Mouse (Mus musculus): ENCODE results near the gene Klhl8. TPM values are rescaled to one million over a fixed set of nuclear protein-coding genes. Genes with fewer than 3 reads are reported as not detected.
"Not testable (repeated sequence)": the region's sequence is repeated elsewhere in the genome, so short reads cannot be mapped to it uniquely, and the experiment has no call there.

Klhl8 gene
- 10 to 100 TPM; 40.8 to 43.0 TPM for total RNA-seq (2021)
- long read RNA-seq, transcript Klhl8-201 (10 exons, 3,193 nt): major isoform, 33 of 65 reads
- long read RNA-seq, partial matches to known transcripts: 6 of 65 reads
- long read RNA-seq, other reads (novel, unspliced or antisense): 26 of 65 reads

DNA sequence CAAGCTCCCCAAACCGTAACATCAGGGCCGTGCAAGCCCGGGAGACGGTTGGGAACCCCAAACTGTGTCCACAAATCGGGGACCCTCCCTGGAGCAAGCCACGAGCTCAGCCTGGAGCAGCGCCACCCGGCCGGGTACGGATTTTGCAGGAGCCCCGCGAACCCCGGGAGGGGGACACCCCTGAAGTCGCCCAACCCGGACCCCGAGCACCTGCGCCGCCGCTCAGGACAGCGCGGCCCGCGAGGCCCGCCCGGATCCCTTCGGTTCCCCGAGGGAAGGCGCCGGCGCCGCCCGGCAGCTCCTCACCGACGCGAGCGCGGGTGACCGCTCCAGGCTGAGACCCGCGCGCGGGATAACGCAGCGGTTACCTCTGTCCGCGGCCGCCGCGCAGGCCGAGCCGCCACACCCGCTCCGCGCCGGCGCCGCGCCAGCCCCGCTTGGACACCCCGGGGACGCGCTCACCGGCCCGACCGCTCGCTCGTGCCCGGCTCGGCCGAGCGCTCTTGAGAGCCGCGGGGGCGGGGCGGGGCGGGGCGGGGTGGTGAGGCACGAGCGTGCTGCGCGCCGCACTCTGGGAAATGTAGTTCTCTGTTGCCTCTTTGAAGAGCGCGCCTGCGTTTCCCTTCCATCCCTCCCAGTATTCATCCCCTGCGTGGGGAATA lies at the start of gene Klhl8:
TSS of gene Klhl8 (minus strand) at position 512 of the 662 bp plus-strand sequence.
- peak; percentile 75 to 86 for DNase-seq (ENCODE audit: low spot score in 2 of 2)

DNA sequence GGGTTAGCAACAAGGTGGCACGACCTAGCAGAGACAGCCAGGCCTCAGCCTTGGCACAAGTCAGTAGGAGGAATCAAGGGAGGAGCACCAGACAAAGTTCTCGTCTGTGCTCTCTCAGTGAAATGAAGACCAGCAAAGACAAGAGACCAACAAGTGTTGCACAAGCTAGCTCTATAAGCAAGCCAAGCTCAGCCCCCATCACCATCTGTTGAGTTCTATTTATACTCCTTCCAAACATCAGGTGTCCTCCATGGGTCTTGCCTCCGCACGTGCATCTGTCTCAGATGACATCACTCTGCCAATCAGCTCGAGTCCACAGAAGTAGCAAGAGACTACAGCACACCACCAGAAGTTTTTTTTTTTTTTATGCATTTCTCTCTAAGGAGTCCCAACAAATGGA lies 43.6 kb upstream of the Klhl8 start:
- DNase-seq (ENCODE audit: low spot score in 2 of 2): no peak

DNA sequence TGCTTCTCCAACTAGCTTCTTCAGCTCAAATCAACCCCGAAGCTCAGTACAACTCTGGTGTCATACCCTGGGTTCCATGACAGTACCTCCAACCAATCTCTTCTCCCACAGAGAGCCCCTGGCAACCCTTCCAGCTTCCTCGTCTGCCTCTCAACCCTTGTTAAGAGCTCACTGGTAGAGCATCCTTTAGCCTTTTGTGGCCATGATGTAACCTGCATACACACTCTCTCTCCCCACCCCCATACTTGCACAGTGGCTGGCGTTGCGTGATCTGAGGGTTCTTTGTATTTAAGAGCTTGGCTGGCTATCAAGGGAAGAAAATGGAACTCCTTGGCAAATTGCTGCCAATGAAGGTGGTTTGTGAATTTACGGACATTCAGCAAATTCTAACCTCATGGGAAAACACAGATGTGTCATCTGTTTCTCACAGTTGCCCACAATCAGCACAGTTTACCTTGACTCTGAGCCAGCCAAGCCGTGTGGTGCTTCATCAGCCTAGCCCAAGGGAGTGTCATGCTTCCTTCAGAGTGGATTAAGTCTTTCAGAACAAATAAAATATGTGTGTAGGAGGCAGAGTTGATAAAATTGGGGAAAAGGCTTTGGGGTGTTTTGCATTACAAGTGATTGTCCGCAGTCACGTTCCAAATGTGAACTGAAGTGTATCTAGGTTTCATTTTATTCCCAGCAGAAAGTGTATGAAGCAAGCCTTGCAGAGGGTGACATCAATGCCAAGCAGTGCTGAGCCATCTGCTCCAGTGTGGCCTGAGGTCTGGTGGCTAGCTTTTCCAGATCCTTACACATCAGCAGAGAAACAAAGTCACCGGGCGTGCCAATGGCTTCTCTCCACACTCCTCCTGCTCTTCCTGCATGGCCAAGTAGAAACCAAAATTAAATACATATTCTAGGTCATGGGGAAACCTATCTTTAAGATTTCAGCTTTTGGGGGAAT lies 42.4 kb upstream of the Klhl8 start:
- no peak for DNase-seq (ENCODE audit: low spot score in 2 of 2)

DNA sequence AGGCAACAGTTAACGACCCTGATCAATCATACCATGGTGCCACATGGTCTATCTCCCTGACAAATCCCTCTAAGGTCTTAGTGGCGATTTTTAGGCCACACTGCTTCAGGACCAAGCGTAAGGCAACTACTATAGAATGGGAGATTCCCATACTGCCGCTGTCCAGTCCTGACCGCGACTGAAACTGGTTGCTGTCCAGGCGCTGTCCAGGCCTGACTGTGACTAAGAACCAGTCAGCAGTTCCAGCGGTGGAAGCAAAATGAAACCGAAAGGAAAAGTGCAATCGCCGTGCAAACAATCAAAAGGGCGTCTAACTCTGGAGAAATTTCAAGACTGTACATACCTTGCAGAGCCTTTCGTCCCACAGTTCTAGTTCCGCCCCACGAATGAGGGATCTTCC lies 39.1 kb upstream of the Klhl8 start:
- not testable (repeated sequence) for DNase-seq (ENCODE audit: low spot score in 2 of 2)

DNA sequence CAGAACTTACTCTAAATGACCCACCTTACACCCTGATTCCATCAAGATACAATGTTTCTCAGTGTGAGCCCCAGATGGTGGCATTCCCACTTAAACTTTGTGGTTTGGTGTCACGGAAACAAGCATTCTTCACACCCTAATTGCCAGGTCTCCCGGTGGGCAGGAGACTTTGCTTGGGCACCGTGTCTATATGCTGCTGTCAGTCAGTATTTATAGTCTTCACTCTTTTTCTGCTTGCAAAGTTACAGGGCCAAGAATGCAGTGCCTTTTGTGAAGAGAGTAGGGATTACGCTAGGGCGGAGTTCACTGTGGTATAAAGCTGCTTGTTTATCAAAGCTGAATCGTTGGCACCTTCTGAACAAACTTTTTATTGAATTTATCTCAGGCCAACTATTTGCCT lies 32.1 kb upstream of the Klhl8 start:
- DNase-seq (ENCODE audit: low spot score in 2 of 2): no peak

DNA sequence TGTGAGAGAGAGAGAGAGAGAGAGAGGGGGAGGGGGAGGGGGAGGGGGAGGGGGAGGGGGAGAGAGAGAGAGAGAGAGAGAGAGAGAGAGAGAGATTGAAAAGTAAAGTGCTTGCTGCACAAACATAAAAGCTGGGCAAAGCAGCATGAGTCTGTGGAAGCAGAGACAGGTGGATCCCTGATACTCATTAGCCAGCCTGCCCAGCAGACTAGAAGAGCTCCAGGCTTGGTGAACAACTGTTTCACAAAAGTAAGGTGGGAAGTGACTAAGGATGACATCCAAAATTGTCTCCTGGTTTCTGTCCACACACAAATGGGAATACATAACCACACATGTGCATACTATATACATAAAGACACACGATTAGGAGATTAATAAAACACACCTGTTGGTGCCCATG lies 28.8 kb upstream of the Klhl8 start:
- no peak for DNase-seq (ENCODE audit: low spot score in 2 of 2)

DNA sequence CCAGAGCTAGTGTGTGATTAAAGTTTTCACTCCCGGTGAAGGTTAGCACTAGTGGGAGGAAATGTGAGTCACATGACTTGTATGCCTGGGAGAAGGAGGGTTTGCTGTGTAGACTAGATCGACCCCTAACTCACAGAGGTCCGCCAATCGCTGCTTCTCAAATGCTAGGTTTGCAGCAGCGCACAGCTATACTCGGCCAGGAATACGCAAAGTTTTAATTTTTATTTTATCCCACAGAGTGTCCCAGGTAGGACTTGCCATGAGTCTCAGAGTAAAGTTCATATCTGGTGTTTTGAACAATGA lies 28.2 kb upstream of the Klhl8 start:
- DNase-seq (ENCODE audit: low spot score in 2 of 2): no peak

DNA sequence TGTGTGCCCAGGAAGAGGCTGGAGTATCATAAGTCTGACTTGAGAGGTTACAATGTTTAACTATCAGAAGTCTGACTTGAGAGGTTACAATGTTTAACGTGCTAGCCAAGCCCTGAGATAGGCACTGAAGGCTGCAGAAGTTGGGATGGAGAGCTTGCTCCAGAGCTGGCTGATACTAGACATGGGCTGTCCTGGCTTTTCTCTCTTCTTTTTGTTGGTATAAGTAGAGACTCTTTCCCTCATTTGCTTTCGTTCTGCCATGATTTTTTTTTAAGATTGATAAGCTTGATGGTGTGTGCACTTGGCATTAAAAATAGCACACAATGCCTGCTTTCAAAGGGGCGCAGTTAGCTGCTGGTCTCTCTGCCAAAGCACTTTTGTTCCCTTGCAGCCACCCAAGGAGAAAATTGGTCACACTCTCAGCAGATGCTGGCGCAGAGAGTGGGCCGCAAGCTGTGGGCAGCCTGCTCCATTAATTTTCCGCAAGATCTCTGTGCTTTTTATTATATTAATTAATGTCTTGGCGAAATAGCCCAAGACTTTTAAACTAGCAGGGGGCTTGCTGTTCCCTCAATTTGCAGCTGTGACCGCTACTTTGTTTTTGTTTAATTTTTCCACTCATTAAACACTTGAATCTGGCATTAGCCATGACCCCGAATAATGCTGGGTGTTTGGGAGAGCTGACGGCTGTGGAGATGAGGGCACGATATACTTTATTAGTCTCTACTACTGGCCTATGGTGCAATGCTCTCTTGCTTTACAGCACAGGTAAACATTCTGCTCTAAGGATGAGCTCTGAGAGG lies 27.7 kb upstream of the Klhl8 start:
- peak in 1 of 2 experiments; percentile 11 for DNase-seq (ENCODE audit: low spot score in 2 of 2)

DNA sequence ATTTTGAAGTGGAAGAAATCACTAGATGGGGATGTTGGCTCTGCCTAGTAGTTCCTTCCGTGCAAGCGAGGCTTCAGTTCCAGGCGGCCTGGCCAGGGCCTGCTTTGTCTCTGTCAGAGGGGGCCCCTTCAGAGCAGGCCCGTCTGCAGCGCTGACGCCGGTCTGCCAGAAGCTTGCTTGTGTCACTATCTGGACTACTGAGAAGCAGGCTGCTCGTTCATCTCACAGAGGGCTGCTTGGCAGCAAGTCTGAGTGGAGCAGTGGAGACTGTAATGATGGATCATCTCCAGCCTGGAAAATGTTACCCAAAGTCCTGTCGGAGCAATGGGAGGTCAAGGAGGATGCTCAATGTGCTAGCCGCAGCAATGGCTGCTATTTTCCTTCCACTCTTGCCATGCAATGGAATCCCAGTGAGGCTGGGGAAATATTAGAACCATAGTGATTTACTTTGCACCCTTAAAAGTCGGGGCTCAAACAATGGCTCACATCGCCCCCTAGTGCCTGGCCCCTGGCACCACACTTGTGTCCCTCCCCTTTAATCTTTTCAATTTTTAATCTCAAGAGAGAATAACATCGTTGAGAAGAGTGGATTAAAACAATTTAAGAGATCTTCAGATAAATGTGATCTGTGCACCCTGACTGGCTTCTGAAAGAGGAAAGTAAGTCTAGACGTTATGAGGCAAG lies 26.0 kb upstream of the Klhl8 start:
- DNase-seq (ENCODE audit: low spot score in 2 of 2): no peak

DNA sequence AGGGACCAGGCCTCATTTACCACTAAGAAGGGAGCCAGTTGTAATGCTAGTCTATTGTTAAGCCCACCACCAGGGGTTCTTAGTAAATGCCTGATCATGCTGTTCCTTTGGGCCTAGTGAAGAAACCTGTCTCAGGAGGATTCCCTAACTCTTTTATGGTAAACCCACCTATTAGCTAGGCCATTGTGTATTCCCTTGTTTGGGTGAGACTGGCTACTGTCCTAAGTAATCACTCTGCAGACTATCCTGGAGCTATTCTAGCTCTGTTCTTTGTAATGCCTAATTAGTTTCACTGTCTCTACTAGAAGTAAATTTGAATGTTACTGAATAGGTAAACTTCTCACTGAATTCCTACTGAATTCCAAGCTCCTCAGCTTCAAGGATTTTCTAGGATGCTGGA lies 20.9 kb upstream of the Klhl8 start:
- DNase-seq (ENCODE audit: low spot score in 2 of 2): not testable (repeated sequence)

DNA sequence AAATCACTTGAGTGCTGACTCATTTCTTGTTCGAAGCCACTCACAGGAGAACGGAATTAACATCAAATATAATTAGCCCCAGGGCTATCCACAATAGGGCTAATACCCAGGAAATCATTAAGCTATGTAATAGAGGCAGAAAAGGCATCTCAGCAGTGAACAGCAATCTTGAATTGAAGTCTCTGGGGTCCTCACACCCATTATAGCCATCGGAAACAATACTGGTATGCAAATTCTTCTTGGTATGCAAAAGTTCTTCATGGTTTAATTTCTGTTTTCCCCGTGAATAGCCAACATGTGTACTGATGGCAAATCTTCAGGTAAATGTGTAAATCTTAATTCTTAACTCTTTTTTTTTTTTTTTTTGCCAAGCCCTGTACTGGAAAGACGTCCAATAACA lies 19.5 kb upstream of the Klhl8 start:
- DNase-seq (ENCODE audit: low spot score in 2 of 2): no peak

DNA sequence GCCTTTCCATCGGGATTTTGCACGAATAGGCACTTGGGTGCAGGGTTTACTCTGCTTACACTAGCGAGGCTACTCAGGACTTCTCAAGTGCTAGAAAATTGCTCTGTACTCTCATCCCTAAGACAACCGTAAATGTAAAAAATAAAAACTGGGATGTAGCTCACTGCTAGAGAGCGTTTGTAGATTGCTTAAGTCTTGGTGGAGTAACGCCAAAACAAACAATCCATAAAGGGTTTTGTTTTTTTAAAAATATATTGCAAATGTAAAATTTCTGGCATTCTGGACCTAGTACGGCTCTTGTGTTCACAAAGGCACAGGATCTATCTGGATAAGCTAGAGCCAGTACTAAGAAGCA lies 17.1 kb upstream of the Klhl8 start:
- no peak for DNase-seq (ENCODE audit: low spot score in 2 of 2)

DNA sequence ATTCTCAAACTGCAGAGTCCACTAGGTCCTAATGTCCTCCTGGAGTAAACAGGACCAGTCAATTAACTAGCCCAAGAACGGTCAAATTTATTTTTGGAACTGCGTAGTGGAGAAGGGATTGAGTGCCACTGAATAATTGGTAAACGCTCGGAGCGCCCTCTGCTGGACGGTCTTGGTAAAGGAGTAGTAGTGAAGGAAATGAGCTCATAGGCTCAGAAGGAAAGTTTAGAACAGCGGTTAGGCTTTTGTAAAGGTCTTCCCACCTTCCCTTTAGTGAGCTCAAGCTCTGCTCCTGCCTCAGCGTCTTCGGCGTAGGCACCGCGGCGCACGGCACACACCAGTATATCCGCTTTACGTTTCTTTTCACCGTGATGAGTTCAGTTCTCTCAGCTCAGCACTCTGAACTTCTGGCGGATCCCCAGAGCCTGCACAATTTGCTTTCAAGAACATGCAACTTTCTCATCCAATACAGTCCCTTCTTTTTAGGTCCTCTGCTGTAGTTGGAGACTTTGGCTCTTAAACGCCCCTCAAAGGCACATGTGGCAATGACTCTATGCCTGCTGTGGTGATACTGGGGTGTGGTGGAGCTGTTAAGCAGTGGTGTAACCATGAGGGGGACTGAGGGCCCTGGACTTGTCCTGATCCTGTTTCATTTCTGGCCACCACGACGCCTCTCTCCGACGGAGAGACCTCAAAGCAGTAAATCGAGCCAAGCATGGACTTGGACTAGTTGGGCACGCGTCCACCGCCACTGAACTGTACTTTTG lies 16.6 kb upstream of the Klhl8 start:
- peak; percentile 95 to 97 for DNase-seq (ENCODE audit: low spot score in 2 of 2)

DNA sequence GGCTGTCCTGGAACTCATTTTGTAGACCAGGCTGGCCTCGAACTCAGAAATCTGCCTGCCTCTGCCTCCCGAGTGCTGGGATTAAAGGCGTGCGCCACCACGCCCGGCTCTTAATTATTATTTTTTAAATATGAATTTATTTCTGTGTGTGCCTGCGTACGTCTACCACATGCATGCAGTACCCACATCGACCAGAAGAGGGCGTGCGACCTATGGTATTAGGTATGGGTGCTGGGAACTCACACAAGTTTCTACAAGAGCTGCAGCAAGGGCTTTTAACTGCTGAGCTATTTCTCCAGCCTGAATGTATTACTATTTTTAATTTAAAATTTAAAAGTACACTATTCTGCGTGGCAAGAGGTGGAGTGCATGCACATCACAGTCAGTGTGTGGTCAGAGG lies 15.3 kb upstream of the Klhl8 start:
- no peak for DNase-seq (ENCODE audit: low spot score in 2 of 2)

DNA sequence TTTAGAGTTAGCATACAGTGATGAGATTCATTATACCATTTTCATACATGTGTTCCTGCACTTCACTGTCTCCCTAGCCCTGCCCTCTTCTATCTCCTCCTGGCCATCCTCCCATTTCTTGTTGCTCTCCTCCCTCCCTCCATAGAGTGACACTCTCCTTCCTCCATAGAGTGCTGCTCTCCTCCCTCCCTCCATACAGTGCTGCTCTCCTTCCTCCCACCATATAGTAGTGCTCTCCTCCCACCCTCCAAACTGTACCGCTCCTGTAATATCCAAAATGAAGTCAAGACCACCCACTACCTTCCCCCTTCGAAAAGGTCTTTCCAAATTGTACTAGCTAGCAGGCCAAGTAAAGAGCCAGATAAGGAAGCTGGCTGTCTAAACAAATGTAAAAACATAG lies 12.7 kb upstream of the Klhl8 start:
- no peak for DNase-seq (ENCODE audit: low spot score in 2 of 2)

DNA sequence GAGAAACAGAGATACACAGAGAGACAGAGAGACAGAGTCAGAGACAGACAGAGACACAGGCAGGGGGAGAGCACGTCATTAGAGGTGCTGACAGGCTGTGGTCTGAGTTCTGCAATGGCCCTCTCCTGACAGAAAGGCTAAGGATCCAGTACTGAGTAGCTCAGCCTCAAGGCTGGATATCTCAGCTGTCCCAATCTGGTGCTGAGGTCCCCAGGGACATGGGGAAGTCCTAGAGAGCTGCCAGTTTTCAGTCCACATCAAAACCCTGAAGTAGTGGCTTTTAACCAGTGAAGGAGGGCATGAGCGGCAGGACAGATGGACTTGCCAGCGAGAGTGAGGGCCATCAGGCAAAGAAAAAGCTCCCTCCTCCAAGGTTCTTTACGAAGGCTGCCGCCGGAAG lies 12.0 kb upstream of the Klhl8 start:
- no peak for DNase-seq (ENCODE audit: low spot score in 2 of 2)

DNA sequence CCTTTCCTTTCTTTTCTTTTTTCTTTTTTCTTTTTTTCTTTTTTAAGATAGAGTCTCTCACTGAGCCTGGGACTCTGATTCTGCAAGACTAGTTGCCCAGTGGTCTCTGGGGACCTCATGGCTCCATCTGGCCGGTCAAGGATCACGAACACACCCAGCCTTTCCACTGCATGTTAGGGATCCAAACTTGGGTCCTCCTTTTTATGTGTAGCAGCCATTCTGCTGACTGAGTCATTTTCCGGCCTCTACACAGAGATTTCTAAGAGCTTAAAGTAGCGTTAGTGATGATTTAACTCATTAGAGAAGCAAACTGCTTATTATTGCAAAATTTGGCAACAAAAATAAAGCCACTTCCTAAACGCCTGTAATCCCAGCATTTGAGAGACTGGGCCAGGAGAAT lies 11.4 kb upstream of the Klhl8 start:
- no peak for DNase-seq (ENCODE audit: low spot score in 2 of 2)

DNA sequence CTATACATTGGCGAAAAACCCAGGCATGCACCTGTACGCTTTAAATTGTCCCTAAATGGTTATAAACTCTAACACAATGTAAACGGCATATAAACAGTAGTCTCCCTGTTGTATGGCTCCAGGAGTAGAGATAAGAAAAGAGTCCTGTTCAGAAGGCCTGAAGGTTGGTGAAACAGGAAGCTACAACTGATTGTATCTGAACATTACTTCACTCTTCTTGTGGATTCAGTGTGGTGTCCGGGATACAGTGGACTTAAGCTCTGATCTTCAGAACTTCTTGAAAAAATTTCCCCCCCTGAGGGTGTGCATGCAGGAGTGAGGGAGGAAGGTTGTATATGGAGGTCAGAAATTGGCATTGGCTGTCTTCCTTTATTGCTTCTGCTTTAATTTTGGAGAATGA lies 8.4 kb upstream of the Klhl8 start:
- no peak for DNase-seq (ENCODE audit: low spot score in 2 of 2)

DNA sequence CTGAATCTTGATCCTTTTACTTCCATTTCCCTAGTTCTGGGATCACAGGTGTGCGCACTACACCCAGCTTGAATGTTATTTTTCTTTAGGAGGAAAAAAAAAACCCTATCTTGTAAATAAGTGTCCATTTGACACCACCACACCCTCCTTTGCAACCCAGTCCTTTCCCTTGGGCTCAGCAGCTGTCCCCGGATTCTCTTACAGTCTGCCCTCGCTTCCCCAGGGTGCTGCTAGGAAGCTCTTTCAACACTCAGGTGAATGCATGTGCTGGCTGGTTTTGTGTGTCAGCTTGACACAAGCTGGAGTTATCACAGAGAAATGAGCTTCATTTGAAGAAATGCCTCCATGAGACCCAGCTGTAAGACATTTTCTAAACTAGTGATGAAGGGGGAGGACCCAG lies 7.2 kb upstream of the Klhl8 start:
- DNase-seq (ENCODE audit: low spot score in 2 of 2): no peak

DNA sequence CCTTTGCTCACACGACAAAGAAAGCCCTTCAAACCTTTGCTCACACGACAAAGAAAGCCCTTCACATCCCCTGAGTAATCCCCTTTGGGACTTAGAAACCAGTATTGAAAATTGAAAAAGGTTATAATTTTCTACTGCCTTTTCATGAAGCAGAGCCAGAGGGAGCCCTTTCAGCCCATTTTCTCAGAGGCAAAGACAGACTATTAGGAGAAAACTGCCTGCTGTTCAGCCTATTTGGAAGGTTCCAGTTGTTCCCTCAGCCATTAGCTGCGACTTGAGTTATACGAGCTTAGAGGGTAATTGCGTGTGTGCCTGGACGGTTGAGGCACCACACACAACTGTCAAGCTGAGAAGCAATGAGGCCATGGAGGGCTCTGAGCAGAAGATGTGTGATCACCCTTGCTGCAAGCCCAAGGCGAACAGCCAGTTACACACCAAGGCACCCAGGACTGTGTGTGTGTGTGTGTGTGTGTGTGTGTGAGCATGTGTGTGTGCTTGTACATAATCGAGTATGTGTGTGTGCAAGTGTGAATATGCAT lies 6.4 kb upstream of the Klhl8 start:
- no peak for DNase-seq (ENCODE audit: low spot score in 2 of 2)
